Mouse (Mus musculus) erythroblast, adult 5-6 weeks (primary cell): ENCODE data around the gene Bmp3. TPM values are rescaled to one million over a fixed set of nuclear protein-coding genes. Genes with fewer than 3 reads are reported as not detected.

ENCODE experiments used
- ATAC-seq: replicated peaks from 2 replicates; pipeline ENCODE4 v1.8.0; 2016; ENCODE audit warnings: moderate number of reproducible peaks, mild to moderate bottlenecking, moderate TSS enrichment, inconsistent platforms; ENCODE audit not compliant: poor library complexity, low FRiP score, severe bottlenecking
- total RNA-seq, 2 experiments: library from RNA; stranded (forward) in 1 of 2; stranded (reverse) in 1 of 2; fragments of 150-400 nt in 1 of 2; fragments of 200-764, 138-1000 nt in 1 of 2; gene quantifications; 2 replicates each; pipeline versions ENCODE4 v1.2.3 to v1.2.4; 2015 to 2017; ENCODE audit warnings: low replicate concordance in 2 of 2

Gene Bmp3
- total RNA-seq, 2 experiments from 2014 or later: not detected

- ATAC-seq: no peak
Measured at GRCm38 (mm10) chr5:98897946-98898345, 43.7 kb downstream of the Bmp3 start.

- ATAC-seq: no peak
Measured at GRCm38 (mm10) chr5:98900926-98901325, 46.7 kb downstream of the Bmp3 start.

- no peak for ATAC-seq
Measured at GRCm38 (mm10) chr5:98902339-98902738, 48.1 kb downstream of the Bmp3 start.

- no peak for ATAC-seq
Measured at GRCm38 (mm10) chr5:98918716-98919115, 64.5 kb downstream of the Bmp3 start.

- no peak for ATAC-seq
Measured at GRCm38 (mm10) chr5:98921608-98922007, 67.4 kb downstream of the Bmp3 start.

- ATAC-seq: no peak
Measured at GRCm38 (mm10) chr5:98922921-98923320, 68.7 kb downstream of the Bmp3 start.

Other genes starting within 250 kb of the Bmp3 start
- gene Prkg2, start 182.9 kb downstream of the Bmp3 start, total RNA-seq (2015; ENCODE audit: low replicate concordance): not detected in 2 replicates
- gene Prkg2, start 182.9 kb downstream of the Bmp3 start, total RNA-seq (2017; ENCODE audit: low replicate concordance): not detected in 2 replicates